Comparison of ENCODE assay signal across 8 mouse cellular contexts in genomic region chr8:77609621-77610020, GRCm38 (mm10). TPM values are rescaled to one million over a fixed set of nuclear protein-coding genes. Genes with fewer than 3 reads are reported as not detected.
DNase-seq lines count a peak whose midpoint lies in the region; ATAC-seq lines count a peak whose summit lies in the region.

No protein-coding gene starts in this region.

- 11% methylated on average over 7 of the region's 7 CpGs for WGBS in kidney, embryonic 14.5 days
- 8% methylated on average over 7 of the region's 7 CpGs for WGBS in hindbrain, embryonic 15.5 days
- 9% methylated on average over 7 of the region's 7 CpGs for WGBS in midbrain, embryonic 15.5 days

- DNase-seq in kidney, adult 18-20 months: no peak
- peak; percentile 2 for DNase-seq in c-Kit-positive CD71-positive TER-119-positive erythroid progenitor cells, embryonic 14.5 days (ENCODE audit: low spot score)
- DNase-seq in left cerebral cortex, postnatal 10 days (ENCODE audit: extremely low spot score in 1 of 2, low spot score in 2 of 2): no peak
- no peak for DNase-seq in embryo, embryonic 10 days (ENCODE audit: low spot score)
- DNase-seq in right cerebral cortex, postnatal 25 days: no peak

- H3K9ac ChIP-seq in kidney, embryonic 14.5 days (ENCODE audit: low read depth, low read length): peak overlapping the region; percentile 66; the same call in 1 of the 2 replicates
- peak overlapping the region; percentile 63 for H3K9ac ChIP-seq in hindbrain, embryonic 15.5 days
- H3K9ac ChIP-seq in midbrain, embryonic 15.5 days: peak overlapping the region; percentile 79

- H3K4me3 ChIP-seq in kidney, embryonic 14.5 days (ENCODE audit: low read length): peak overlapping the region; percentile 82
- peak overlapping the region; percentile 83 for H3K4me3 ChIP-seq in hindbrain, embryonic 15.5 days
- peak overlapping the region; percentile 93 for H3K4me3 ChIP-seq in midbrain, embryonic 15.5 days

- no peaks in the 10 kb centered on the region for H3K9me3 ChIP-seq in kidney, embryonic 14.5 days (ENCODE audit: control insufficient read depth, low read length)
- no peaks in the 10 kb centered on the region for H3K9me3 ChIP-seq in hindbrain, embryonic 15.5 days
- H3K9me3 ChIP-seq in midbrain, embryonic 15.5 days: no peaks in the 10 kb centered on the region

- intact Hi-C loops in left cerebral cortex, postnatal 10 days (cut with DNase I): loop anchor here (10.0 kb wide), 1 partner anchor 195 kb away; no protein-coding TSS in a partner anchor

- peak overlapping the region; percentile 78 for H3K4me2 ChIP-seq in kidney, embryonic 14.5 days (replicated peaks; ENCODE audit: low read depth, low read length)
- peak overlapping the region; percentile 81 for H3K4me2 ChIP-seq in hindbrain, embryonic 15.5 days
- H3K4me2 ChIP-seq in midbrain, embryonic 15.5 days: peak overlapping the region; percentile 54

- peaks cover 6% of the 10 kb centered on the region; the same call in 1 of the 2 replicates for H3K36me3 ChIP-seq in kidney, embryonic 14.5 days (ENCODE audit: control insufficient read depth, insufficient read depth, low read length)
- peaks cover 3% of the 10 kb centered on the region; the same call in 1 of the 2 replicates for H3K36me3 ChIP-seq in hindbrain, embryonic 15.5 days
- peaks cover 7% of the 10 kb centered on the region; the same call in 1 of the 2 replicates for H3K36me3 ChIP-seq in midbrain, embryonic 15.5 days (replicated peaks)

- ATAC-seq in kidney, embryonic 14.5 days (ENCODE audit: low FRiP score, low TSS enrichment): no peak
- ATAC-seq in hindbrain, embryonic 15.5 days (ENCODE audit: low FRiP score, low read depth): no peak
- ATAC-seq in midbrain, embryonic 15.5 days (replicated peaks): no peak

- H3K27ac ChIP-seq in kidney, embryonic 14.5 days (ENCODE audit: low read depth, low read length): no peak overlapping the region
- no peak overlapping the region; the same call in 1 of the 2 replicates for H3K27ac ChIP-seq in hindbrain, embryonic 15.5 days (replicated peaks)
- H3K27ac ChIP-seq in midbrain, embryonic 15.5 days: no peak overlapping the region

- H3K4me1 ChIP-seq in kidney, embryonic 14.5 days (ENCODE audit: control insufficient read depth, insufficient read depth, low read length): no peaks in the 10 kb centered on the region
- H3K4me1 ChIP-seq in hindbrain, embryonic 15.5 days (replicated peaks): peaks cover 24% of the 10 kb centered on the region
- H3K4me1 ChIP-seq in midbrain, embryonic 15.5 days: peaks cover 22% of the 10 kb centered on the region

- no peaks in the 10 kb centered on the region for H3K27me3 ChIP-seq in kidney, embryonic 14.5 days (ENCODE audit: control insufficient read depth, insufficient read depth, low read length)
- no peaks in the 10 kb centered on the region for H3K27me3 ChIP-seq in hindbrain, embryonic 15.5 days
- H3K27me3 ChIP-seq in midbrain, embryonic 15.5 days (replicated peaks): no peaks in the 10 kb centered on the region

RNA-seq across cellular contexts. Expression of gene Tmem184c, which starts 0.9 kb away (rescaled TPM):
- 29.3 and 43.1 TPM in 2 replicates for polyA plus RNA-seq in kidney, embryonic 14.5 days (2014; fragmentation: Nextera tagmentation; extraction: Ambion mirVana)
- 65.9 and 67.6 TPM in 2 replicates for polyA plus RNA-seq in hindbrain, embryonic 15.5 days (2015; fragmentation: Nextera tagmentation; extraction: Ambion mirVana)
- 61.5 and 65.6 TPM in 2 replicates for polyA plus RNA-seq in midbrain, embryonic 15.5 days (2015; fragmentation: Nextera tagmentation; extraction: Ambion mirVana)
- total RNA-seq in left cerebral cortex, postnatal 10 days (2021): 10 to 100 TPM; 55.4 to 55.5 TPM
